Mouse (Mus musculus) MEL (cell line): ENCODE measurements around the gene Hoxc6. TPM values are rescaled to one million over a fixed set of nuclear protein-coding genes. Genes with fewer than 3 reads are reported as not detected.

ENCODE experiments used
- DNase-seq: peaks from one replicate; pipeline ENCODE4 v3.0.0; 2011; ENCODE audit warnings: low read depth, low spot score
- H3K27ac ChIP-seq: 2 replicates; pipeline ENCODE4 v1.5.1; 2012; ENCODE audit warnings: low read depth, mild to moderate bottlenecking, control low read depth, low read length, moderate library complexity; ENCODE audit not compliant: control insufficient read depth
- H3K27me3 ChIP-seq, 2 experiments: fragments of 150-350 bp in 1 of 2; sonication (generic) in 1 of 2; 2 replicates each; pipeline ENCODE4 v1.6.1; 2012; ENCODE audit warnings: low read length in 2 of 2, mild to moderate bottlenecking in 2 of 2, improper control_type of control experiment in 1 of 2, moderate library complexity in 1 of 2; ENCODE audit not compliant: insufficient read depth in 2 of 2, control insufficient read depth in 1 of 2
- H3K36me3 ChIP-seq, 2 experiments: 2 replicates each; pipeline ENCODE4 v1.6.1; 2012 to 2014; ENCODE audit warnings: low read length in 2 of 2, improper control_type of control experiment in 1 of 2, inconsistent platforms in 1 of 2, mild to moderate bottlenecking in 1 of 2; ENCODE audit not compliant: insufficient read depth in 2 of 2, control insufficient read depth in 1 of 2
- H3K4me1 ChIP-seq, 2 experiments: fragments of 150-350 bp in 1 of 2; sonication (generic) in 1 of 2; 2 replicates each; pipeline ENCODE4 v1.6.1; 2012; ENCODE audit warnings: low read length in 2 of 2, improper control_type of control experiment in 1 of 2, mild to moderate bottlenecking in 1 of 2; ENCODE audit not compliant: insufficient read depth in 2 of 2, control insufficient read depth in 1 of 2
- H3K4me3 ChIP-seq, 2 experiments: fragments of 150-350 bp in 1 of 2; sonication (generic) in 1 of 2; 2 replicates each; pipeline ENCODE4 v1.5.1; 2012; ENCODE audit warnings: low read depth in 2 of 2, low read length in 2 of 2, mild to moderate bottlenecking in 2 of 2, moderate library complexity in 2 of 2, control low read depth in 1 of 2, improper control_type of control experiment in 1 of 2; ENCODE audit not compliant: control insufficient read depth in 1 of 2, insufficient read depth in 1 of 2
- H3K79me2 ChIP-seq: 2 replicates; pipeline ENCODE4 v1.6.1; 2012; ENCODE audit warnings: mild to moderate bottlenecking, low read length, moderate library complexity; ENCODE audit not compliant: control insufficient read depth, poor library complexity, insufficient read depth
- H3K9ac ChIP-seq: 2 replicates; pipeline ENCODE4 v1.6.1; 2012; ENCODE audit warnings: low read depth, mild to moderate bottlenecking, control low read depth, low read length, moderate library complexity; ENCODE audit not compliant: control insufficient read depth, poor library complexity, severe bottlenecking
- H3K9me3 ChIP-seq: fragments of 150-350 bp; sonication (generic); replicated peaks from 2 replicates; pipeline ENCODE4 v1.6.1; 2012; ENCODE audit warnings: mild to moderate bottlenecking, low read length, improper control_type of control experiment, moderate library complexity; ENCODE audit not compliant: insufficient read depth
- BHLHE40 ChIP-seq: IDR thresholded peaks from 2 replicates; pipeline ENCODE4 v1.6.1; 2012; ENCODE audit warnings: low read depth, mild to moderate bottlenecking, inconsistent platforms, low read length, improper control_type of control experiment, borderline replicate concordance
- CHD2 ChIP-seq: IDR thresholded peaks from 2 replicates; pipeline ENCODE4 v1.6.1; 2011; ENCODE audit warnings: low read length, improper control_type of control experiment
- E2F4 ChIP-seq: IDR thresholded peaks from 2 replicates; pipeline ENCODE4 v1.6.1; 2011; ENCODE audit warnings: low read depth, low read length, improper control_type of control experiment, borderline replicate concordance
- ELF1 ChIP-seq: IDR thresholded peaks from 2 replicates; pipeline ENCODE4 v1.6.1; 2014; ENCODE audit warnings: low read depth, mild to moderate bottlenecking, inconsistent platforms, low read length, improper control_type of control experiment, moderate library complexity
- EP300 ChIP-seq, 2 experiments: IDR thresholded peaks; 2 replicates each; pipeline ENCODE4 v1.6.1; 2011; ENCODE audit warnings: improper control_type of control experiment in 2 of 2, low read length in 2 of 2, low read depth in 1 of 2, mild to moderate bottlenecking in 1 of 2
- ETS1 ChIP-seq: IDR thresholded peaks from 2 replicates; pipeline ENCODE4 v1.6.1; 2012; ENCODE audit warnings: low read depth, mild to moderate bottlenecking, inconsistent platforms, low read length, improper control_type of control experiment, moderate library complexity
- GABPA ChIP-seq: IDR thresholded peaks from 2 replicates; pipeline ENCODE4 v1.6.1; 2012; ENCODE audit warnings: low read depth, mild to moderate bottlenecking, inconsistent platforms, low read length, improper control_type of control experiment, moderate library complexity
- GATA1 ChIP-seq: IDR thresholded peaks from 2 replicates; pipeline ENCODE4 v1.6.1; 2011; ENCODE audit warnings: low read depth, low read length, improper control_type of control experiment
- HCFC1 ChIP-seq: IDR thresholded peaks from 2 replicates; pipeline ENCODE4 v1.6.1; 2012; ENCODE audit warnings: low read depth, mild to moderate bottlenecking, inconsistent platforms, low read length, improper control_type of control experiment, moderate library complexity
- JUND ChIP-seq: IDR thresholded peaks from 2 replicates; pipeline ENCODE4 v1.6.1; 2011; ENCODE audit warnings: low read depth, mild to moderate bottlenecking, improper control_type of control experiment, low read length
- KAT2A ChIP-seq: conservative IDR thresholded peaks from 2 replicates; pipeline ENCODE4 v1.6.1; 2012; ENCODE audit warnings: low read depth, low read length, improper control_type of control experiment, inconsistent platforms
- MAX ChIP-seq: IDR thresholded peaks from 2 replicates; pipeline ENCODE4 v1.6.1; 2011; ENCODE audit warnings: low read length, improper control_type of control experiment
- MEF2A ChIP-seq: IDR thresholded peaks from 2 replicates; pipeline ENCODE4 v1.6.1; 2014; ENCODE audit warnings: low read depth, mild to moderate bottlenecking, inconsistent platforms, low read length, improper control_type of control experiment; ENCODE audit not compliant: poor library complexity, insufficient replicate concordance, severe bottlenecking; ENCODE audit errors: extremely low read depth
- MXI1 ChIP-seq: IDR thresholded peaks from 2 replicates; pipeline ENCODE4 v1.6.1; 2011; ENCODE audit warnings: mild to moderate bottlenecking, low read depth, low read length, improper control_type of control experiment
- MYC ChIP-seq: IDR thresholded peaks from 2 replicates; pipeline ENCODE4 v1.6.1; 2011; ENCODE audit warnings: low read depth, mild to moderate bottlenecking, low read length, improper control_type of control experiment, moderate library complexity
- NELFE ChIP-seq: IDR thresholded peaks from 2 replicates; pipeline ENCODE4 v1.6.1; 2011; ENCODE audit warnings: low read depth, low read length, improper control_type of control experiment
- NRF1 ChIP-seq: IDR thresholded peaks from 2 replicates; pipeline ENCODE4 v1.6.1; 2014; ENCODE audit warnings: low read depth, mild to moderate bottlenecking, inconsistent platforms, low read length, improper control_type of control experiment, moderate library complexity; ENCODE audit not compliant: poor library complexity, insufficient read depth, severe bottlenecking
- POLR2A ChIP-seq, 2 experiments: IDR thresholded peaks; 2 replicates each; pipeline ENCODE4 v1.6.1; 2011 to 2012; ENCODE audit warnings: low read length in 2 of 2, mild to moderate bottlenecking in 2 of 2, control low read depth in 1 of 2, improper control_type of control experiment in 1 of 2, low read depth in 1 of 2, moderate library complexity in 1 of 2; ENCODE audit not compliant: control insufficient read depth in 1 of 2, insufficient read depth in 1 of 2, poor library complexity in 1 of 2
- POLR2AphosphoS2 ChIP-seq: IDR thresholded peaks from 2 replicates; pipeline ENCODE4 v1.6.1; 2011; ENCODE audit warnings: low read length, improper control_type of control experiment
- POLR2AphosphoS5 ChIP-seq: IDR thresholded peaks from 2 replicates; pipeline ENCODE4 v1.6.1; 2012; ENCODE audit warnings: low read depth, borderline replicate concordance, mild to moderate bottlenecking, inconsistent platforms, low read length, moderate library complexity, mixed read lengths
- RAD21 ChIP-seq: IDR thresholded peaks from 2 replicates; pipeline ENCODE4 v1.6.1; 2011; ENCODE audit warnings: mild to moderate bottlenecking, low read depth, low read length, improper control_type of control experiment
- RCOR1 ChIP-seq: IDR thresholded peaks from 2 replicates; pipeline ENCODE4 v1.6.1; 2012; ENCODE audit warnings: low read depth, mild to moderate bottlenecking, inconsistent platforms, low read length, improper control_type of control experiment
- SIN3A ChIP-seq: IDR thresholded peaks from 2 replicates; pipeline ENCODE4 v1.6.1; 2012; ENCODE audit warnings: low read length, improper control_type of control experiment, inconsistent platforms
- TAL1 ChIP-seq: IDR thresholded peaks from 2 replicates; pipeline ENCODE4 v1.6.1; 2012; ENCODE audit warnings: mild to moderate bottlenecking, inconsistent platforms, low read length, moderate library complexity, mixed read lengths
- TBP ChIP-seq: IDR thresholded peaks from 2 replicates; pipeline ENCODE4 v1.8.0; 2011; ENCODE audit warnings: low read depth, low read length, improper control_type of control experiment
- TCF12 ChIP-seq: IDR thresholded peaks from 2 replicates; pipeline ENCODE4 v1.6.1; 2014; ENCODE audit warnings: low read depth, mild to moderate bottlenecking, inconsistent platforms, low read length, improper control_type of control experiment, moderate library complexity
- UBTF ChIP-seq: IDR thresholded peaks from 2 replicates; pipeline ENCODE4 v1.6.1; 2012; ENCODE audit warnings: low read depth, mild to moderate bottlenecking, inconsistent platforms, low read length, improper control_type of control experiment, moderate library complexity, borderline replicate concordance; ENCODE audit not compliant: insufficient read depth
- USF1 ChIP-seq: IDR thresholded peaks from 2 replicates; pipeline ENCODE4 v1.6.1; 2014; ENCODE audit warnings: low read depth, mild to moderate bottlenecking, inconsistent platforms, low read length, improper control_type of control experiment, moderate library complexity
- USF2 ChIP-seq, 2 experiments: IDR thresholded peaks; 2 replicates each; pipeline ENCODE4 v1.6.1; 2011 to 2012; ENCODE audit warnings: improper control_type of control experiment in 2 of 2, low read length in 2 of 2, borderline replicate concordance in 1 of 2, inconsistent platforms in 1 of 2, low read depth in 1 of 2, mild to moderate bottlenecking in 1 of 2; ENCODE audit not compliant: insufficient read depth in 1 of 2
- ZC3H11A ChIP-seq: IDR thresholded peaks from 2 replicates; pipeline ENCODE4 v1.6.1; 2012; ENCODE audit warnings: low read depth, mild to moderate bottlenecking, inconsistent platforms, low read length, improper control_type of control experiment
- ZMIZ1 ChIP-seq: IDR thresholded peaks from 2 replicates; pipeline ENCODE4 v1.6.1; 2012; ENCODE audit warnings: low read depth, mild to moderate bottlenecking, inconsistent platforms, low read length, improper control_type of control experiment, moderate library complexity
- ZNF384 ChIP-seq: IDR thresholded peaks from 2 replicates; pipeline ENCODE4 v1.6.1; 2012; ENCODE audit warnings: low read depth, mild to moderate bottlenecking, inconsistent platforms, low read length, improper control_type of control experiment
- polyA plus RNA-seq, 2 experiments: library from polyadenylated mRNA; stranded (reverse) in 1 of 2; unstranded in 1 of 2; fragments of >175 nt in 1 of 2; fragments of >200 nt in 1 of 2; gene quantifications; 2 replicates each; pipeline versions ENCODE4 v1.2.1 to v1.2.4; 2012; ENCODE audit warnings: low replicate concordance in 2 of 2, low read depth in 1 of 2; ENCODE audit not compliant: insufficient read length in 2 of 2, insufficient read depth in 1 of 2, missing spikeins in 1 of 2
- total RNA-seq: library from RNA; depleted of rRNA; stranded (reverse); fragments of 300-350 nt; gene quantifications from 2 replicates; pipeline ENCODE4 v1.2.3, GENCODE M21; 2012

The Hoxc6 gene
- total and polyA plus RNA-seq, 3 experiments = 2.3 to 9.4 TPM; not detected in 1

DNA sequence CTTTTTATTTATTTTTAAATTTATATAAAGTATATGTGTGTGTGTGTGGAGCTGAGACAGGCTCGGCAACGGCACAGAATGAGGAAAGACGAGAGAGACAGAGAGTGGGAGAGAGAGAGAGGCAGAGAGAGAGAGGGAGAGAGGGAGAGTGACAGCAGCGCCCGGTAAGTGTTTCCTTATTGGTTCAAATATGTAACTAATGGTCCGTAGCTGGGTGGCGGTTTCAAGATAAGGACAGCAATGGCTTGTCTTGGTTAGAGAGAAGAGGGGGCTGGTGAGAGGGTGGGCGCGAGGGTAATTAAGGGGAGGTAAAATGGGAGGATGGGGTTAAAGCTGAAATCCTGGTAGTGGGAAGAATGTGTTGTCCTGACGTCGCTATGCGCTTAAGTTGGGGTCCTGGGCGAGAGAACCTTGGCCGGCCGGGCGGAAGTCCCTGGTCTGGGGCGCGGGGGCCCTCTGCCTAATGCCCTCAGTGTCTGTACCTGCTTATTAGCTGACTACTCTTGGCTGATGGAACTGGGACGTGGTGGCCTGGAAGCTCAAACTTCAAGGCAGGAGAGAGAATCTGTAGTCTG lies 638 bp downstream of the Hoxc6 start (continued):
- TF ChIP-seq TCF12 (peak; percentile 87), TAL1 (peak; percentile 24; the same call in 1 of the 2 replicates), RCOR1 (peak; percentile 88), POLR2AphosphoS2 (peak; percentile 86; the same call in 1 of the 2 replicates)

DNA sequence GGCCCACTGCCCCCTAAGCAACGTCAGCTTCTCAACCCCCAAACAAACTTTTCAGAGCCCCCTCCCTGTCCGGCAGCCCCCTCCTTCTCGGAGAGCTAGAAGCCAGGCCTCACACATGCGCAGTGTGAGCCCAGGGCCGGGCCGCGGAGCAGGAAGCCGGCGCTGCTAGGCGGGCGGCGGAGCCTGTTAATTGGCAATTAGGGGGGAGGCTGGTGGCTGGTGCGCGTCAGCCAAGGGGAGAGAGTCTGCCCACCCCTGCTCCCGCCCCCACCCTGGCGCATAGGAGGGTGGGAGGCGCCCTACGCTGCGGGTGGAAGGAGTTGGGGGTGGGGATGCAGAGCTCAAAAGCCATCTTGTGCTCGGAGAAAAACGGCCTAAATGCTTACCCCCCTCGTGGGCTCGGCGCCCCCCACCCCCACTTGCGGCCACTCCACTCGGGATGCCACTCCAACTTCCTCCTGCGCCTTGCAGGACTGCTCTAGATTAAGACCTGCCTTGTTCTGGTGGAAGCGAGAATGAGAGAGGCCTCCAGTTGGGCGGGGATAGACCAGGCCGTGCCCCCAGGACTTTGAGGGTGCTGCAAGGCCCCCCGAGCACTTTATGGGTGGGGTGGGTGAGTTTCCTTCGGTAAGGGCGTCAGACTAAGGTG lies 1.2 kb downstream of the Hoxc6 start:
- peak overlapping the region; percentile 68 for H3K4me3 ChIP-seq
- DNase-seq = peak; percentile 99
- H3K79me2 ChIP-seq = peaks cover 26% of the 10 kb centered on the region
- peak overlapping the region; percentile 99 for H3K27ac ChIP-seq
- H3K27me3 ChIP-seq = no peaks in the 10 kb centered on the region
- peaks cover 0 to 31% of the 10 kb centered on the region in 2 experiments; a peak in 2 of 4 replicates for H3K36me3 ChIP-seq
- H3K4me1 ChIP-seq = peaks cover 15 to 34% of the 10 kb centered on the region in 2 experiments
- peak overlapping the region; percentile 98 for H3K9ac ChIP-seq
- H3K9me3 ChIP-seq = no peaks in the 10 kb centered on the region
- TF ChIP-seq KAT2A (no peak; the same call in 1 of the 2 replicates), ELF1 (peak; percentile 93), TCF12 (peak; percentile 80), EP300 (IDR thresholded peaks at IDR 0.05; ENCODE audit: low read depth in 1 of 2, low read length in 2 of 2) (peak in 1 of 2 experiments; percentile 62; a peak in 2 of 4 replicates), USF1 (0 out of 2 replicates have a peak, but pooled peaks have one; percentile 21), MAX (peak; percentile 61), NELFE (peak; percentile 72), NRF1 (peak; percentile 100), TBP (peak; percentile 29; the same call in 1 of the 2 replicates), POLR2A (IDR thresholded peaks at IDR 0.05; ENCODE audit: control insufficient read depth in 1 of 2, insufficient read depth in 1 of 2, low read depth in 1 of 2, low read length in 2 of 2, poor library complexity in 1 of 2) (peak; percentile 47 to 85; a peak in 2 of 4 replicates), E2F4 (no peak), USF2 (IDR thresholded peaks at IDR 0.05; ENCODE audit: borderline replicate concordance in 1 of 2, insufficient read depth in 1 of 2, low read depth in 1 of 2, low read length in 2 of 2) (no peak), ZNF384 (no peak), TAL1 (no peak), GATA1 (no peak), MXI1 (peak; percentile 45), ZMIZ1 (peak; percentile 70; the same call in 1 of the 2 replicates), CHD2 (peak; percentile 82), JUND (no peak), UBTF (0 out of 2 replicates have a peak, but pooled peaks have one; percentile 52), BHLHE40 (peak; percentile 40; the same call in 1 of the 2 replicates), HCFC1 (peak; percentile 72), RAD21 (no peak), MYC (peak; percentile 49; the same call in 1 of the 2 replicates), MEF2A (no peak), ETS1 (peak; percentile 78), ZC3H11A (no peak), GABPA (no peak), SIN3A (peak; percentile 22; the same call in 1 of the 2 replicates), POLR2AphosphoS5 (no peak; the same call in 1 of the 2 replicates)
